Mouse (Mus musculus) midbrain, embryonic 11.5 days (tissue): ENCODE measurements around the gene Fndc1. TPM values are rescaled to one million over a fixed set of nuclear protein-coding genes. Genes with fewer than 3 reads are reported as not detected.
A peak's percentile ranks its signal among the peaks of the same experiment; 100 is the strongest.

Experiments used
- ATAC-seq: fragments of 200-750 bp; cut with Nextera tagmentation; 2 replicates; pipeline ENCODE4 v1.8.0; 2017; ENCODE audit warnings: moderate TSS enrichment, moderate library complexity; ENCODE audit not compliant: low FRiP score
- DNase-seq: peaks from one replicate; pipeline ENCODE4 v3.0.0; 2015; ENCODE audit warnings: low spot score; ENCODE audit errors: missing footprints
- H3K27ac ChIP-seq: fragments of 300-500 bp; sonication (generic); 2 replicates; pipeline ENCODE4 v1.5.1; 2014; ENCODE audit warnings: low read depth, low read length
- H3K27me3 ChIP-seq: fragments of 300-500 bp; sonication (generic); 2 replicates; pipeline ENCODE4 v1.6.1; 2014; ENCODE audit warnings: mild to moderate bottlenecking, low read length, moderate library complexity, mixed read lengths; ENCODE audit not compliant: control insufficient read depth, insufficient read depth
- H3K36me3 ChIP-seq: fragments of 300-500 bp; sonication (generic); 2 replicates; pipeline ENCODE4 v1.6.1; 2014; ENCODE audit warnings: mild to moderate bottlenecking, low read length, moderate library complexity, mixed read lengths; ENCODE audit not compliant: control insufficient read depth, insufficient read depth
- H3K4me1 ChIP-seq: fragments of 300-500 bp; sonication (generic); 2 replicates; pipeline ENCODE4 v1.6.1; 2014; ENCODE audit warnings: low read length; ENCODE audit not compliant: control insufficient read depth, insufficient read depth
- H3K4me2 ChIP-seq: fragments of 300-500 bp; sonication (generic); 2 replicates; pipeline ENCODE4 v1.6.1; 2014; ENCODE audit warnings: mild to moderate bottlenecking, moderate library complexity
- H3K4me3 ChIP-seq: fragments of 300-500 bp; sonication (generic); 2 replicates; pipeline ENCODE4 v1.5.1; 2014; ENCODE audit warnings: low read depth, low read length
- H3K9ac ChIP-seq: fragments of 300-500 bp; sonication (generic); 2 replicates; pipeline ENCODE4 v1.6.1; 2014; ENCODE audit warnings: low read length
- H3K9me3 ChIP-seq: fragments of 300-500 bp; sonication (generic); 2 replicates; pipeline ENCODE4 v1.6.1; 2016; ENCODE audit warnings: low read length; ENCODE audit not compliant: control insufficient read depth
- WGBS: fragments of 180-500 bp; shearing (Covaris S2); extraction: QIAGEN DNeasy Blood & Tissue Kit; methylation state at CpG from one replicate; pipeline ENCODE4 v1.1.7; 2014; 5-methylcytosine and 5-hydroxymethylcytosine counted together
- polyA plus RNA-seq: library from polyadenylated mRNA; unstranded; fragments of >200 nt; fragmentation: Nextera tagmentation; extraction: Ambion mirVana; gene quantifications from 2 replicates; pipeline ENCODE4 v1.2.1, GENCODE M21; 2014

Gene Fndc1
- polyA plus RNA-seq, 1 experiment from 2014 or later, result 0.37 TPM

DNA sequence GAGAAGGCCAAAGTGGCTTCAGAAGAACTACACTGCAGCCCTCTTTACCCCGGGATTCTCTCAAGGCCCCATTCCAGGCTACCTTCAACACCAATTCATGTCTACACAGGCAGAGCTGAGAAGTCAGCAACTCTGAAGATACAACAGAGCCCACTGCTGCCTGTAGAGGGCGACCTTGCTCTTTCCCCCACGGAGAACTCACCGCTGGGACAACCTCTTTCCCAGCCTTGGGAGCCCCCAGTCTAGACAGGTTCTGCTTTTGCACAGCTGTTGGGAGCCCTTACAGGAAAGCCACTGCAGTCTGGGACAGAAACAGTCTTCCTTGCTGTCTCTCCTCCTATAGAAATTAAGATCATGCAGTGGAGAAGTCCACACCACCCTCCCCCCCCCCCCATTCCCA is 41.5 kb upstream of the Fndc1 start:
- H3K9me3 ChIP-seq, result no peaks in the 10 kb centered on the region
- no peak overlapping the region for H3K9ac ChIP-seq
- no peaks in the 10 kb centered on the region for H3K36me3 ChIP-seq
- no peak overlapping the region for H3K4me2 ChIP-seq
- no peaks in the 10 kb centered on the region for H3K4me1 ChIP-seq
- H3K27me3 ChIP-seq, result no peaks in the 10 kb centered on the region
- peak; percentile 86 for DNase-seq
- ATAC-seq, result peak; percentile 33; the same call in 1 of the 2 replicates
- WGBS, result 13% methylated on average over 4 of the region's 4 CpGs
- H3K4me3 ChIP-seq, result no peak overlapping the region
- no peak overlapping the region for H3K27ac ChIP-seq

DNA sequence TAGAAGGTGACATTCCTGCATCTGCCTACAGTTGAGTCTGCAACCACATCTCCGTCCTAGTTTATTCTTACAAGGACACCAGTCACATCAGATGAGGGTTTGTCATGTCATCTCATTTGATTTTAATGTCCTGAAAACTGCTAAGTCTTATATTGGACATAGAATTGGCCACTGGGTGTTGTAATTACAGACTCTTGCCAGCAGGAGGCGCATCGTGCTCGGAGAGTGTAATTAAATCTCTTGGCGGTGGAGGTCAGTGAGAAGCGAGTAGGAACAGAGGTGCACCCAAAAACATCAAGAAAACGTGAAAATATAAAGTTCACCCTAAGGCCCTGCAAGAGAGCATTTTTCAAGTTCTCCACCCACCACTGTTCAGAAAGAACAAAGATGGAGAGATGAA is 37.6 kb upstream of the Fndc1 start:
- WGBS, result 14% methylated on average over 7 of the region's 7 CpGs
- Histone ChIP-seq H3K36me3 (no peaks in the 10 kb centered on the region), H3K27me3 (no peaks in the 10 kb centered on the region), H3K27ac (no peak overlapping the region), H3K9ac (no peak overlapping the region), H3K4me2 (no peak overlapping the region), H3K4me3 (no peak overlapping the region), H3K4me1 (no peaks in the 10 kb centered on the region), H3K9me3 (no peaks in the 10 kb centered on the region)
- ATAC-seq (no peak), DNase-seq (peak; percentile 87)

DNA sequence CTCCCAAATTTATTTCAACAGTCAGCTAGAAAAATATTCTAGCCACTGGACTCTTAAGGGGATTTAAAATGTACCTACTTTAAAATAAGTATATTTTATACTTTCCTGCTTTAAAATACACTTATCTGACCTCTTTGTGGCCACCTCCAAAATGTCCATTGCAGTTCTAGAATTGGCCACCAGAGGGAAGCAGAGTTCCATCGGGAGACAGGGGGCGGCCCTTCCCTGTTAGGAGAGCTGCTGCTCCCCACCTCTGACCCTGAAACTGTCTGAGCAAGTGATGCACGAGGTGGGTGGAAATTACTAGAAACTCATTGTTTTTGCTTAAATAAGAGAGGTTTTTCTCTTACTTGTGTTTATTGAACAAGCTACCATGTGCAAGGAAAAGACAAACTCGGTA is 36.6 kb upstream of the Fndc1 start:
- Histone ChIP-seq H3K27me3 (no peaks in the 10 kb centered on the region), H3K4me2 (no peak overlapping the region), H3K36me3 (no peaks in the 10 kb centered on the region), H3K4me3 (no peak overlapping the region), H3K9ac (no peak overlapping the region), H3K9me3 (no peaks in the 10 kb centered on the region), H3K27ac (no peak overlapping the region), H3K4me1 (no peaks in the 10 kb centered on the region)
- ATAC-seq (no peak), DNase-seq (peak; percentile 98)
- 24% methylated on average over 4 of the region's 4 CpGs for WGBS

DNA sequence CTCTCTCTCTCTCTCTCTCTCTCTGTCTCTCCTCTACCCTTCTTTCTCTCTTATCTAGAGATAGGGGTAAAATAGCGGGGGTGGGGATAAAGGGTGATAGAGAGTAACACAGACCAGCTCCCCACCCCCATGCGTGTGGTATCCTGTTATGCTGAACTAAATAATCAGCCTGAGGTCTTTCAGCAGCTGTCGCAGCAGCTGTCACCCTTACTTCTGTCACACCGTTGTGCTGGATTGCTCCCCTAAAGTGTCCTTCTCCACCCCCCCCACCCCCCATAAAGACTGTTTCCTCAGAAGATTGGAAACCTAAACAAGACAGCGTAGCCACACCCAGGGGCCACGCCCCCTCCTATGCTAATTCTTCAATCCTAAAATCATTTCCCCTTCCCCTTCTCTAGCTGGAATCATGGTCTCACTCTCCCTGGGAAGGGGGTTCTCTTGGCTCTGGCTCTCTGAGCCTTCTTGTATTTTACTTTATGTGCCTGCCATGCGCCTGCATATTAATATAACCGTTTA is 33.8 kb upstream of the Fndc1 start:
- Histone ChIP-seq H3K4me1 (no peaks in the 10 kb centered on the region), H3K9me3 (no peaks in the 10 kb centered on the region), H3K36me3 (no peaks in the 10 kb centered on the region), H3K27me3 (no peaks in the 10 kb centered on the region), H3K9ac (no peak overlapping the region), H3K4me3 (no peak overlapping the region), H3K27ac (no peak overlapping the region), H3K4me2 (no peak overlapping the region)
- ATAC-seq (no peak), DNase-seq (no peak)
- 71% methylated on average over 8 of the region's 8 CpGs for WGBS

DNA sequence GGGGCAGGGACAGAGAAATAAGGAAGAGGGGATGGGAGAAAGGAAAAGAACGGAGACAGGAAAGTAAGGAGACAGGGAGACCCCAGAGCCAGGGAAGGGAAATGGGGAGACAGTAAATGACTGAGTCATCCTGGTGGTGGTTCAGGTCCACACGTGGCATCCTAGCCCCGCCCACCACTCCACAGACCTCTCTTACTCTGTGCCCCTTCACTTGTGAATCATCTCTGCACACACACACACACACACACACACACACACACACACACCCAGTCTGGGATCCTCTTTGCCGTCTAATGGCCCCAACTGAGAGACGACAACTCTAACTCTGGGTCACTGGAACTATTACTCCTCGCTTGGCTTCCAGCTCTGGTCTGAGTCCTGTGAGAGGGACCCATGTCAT is 30.6 kb upstream of the Fndc1 start:
- no peaks in the 10 kb centered on the region for H3K9me3 ChIP-seq
- DNase-seq (no peak), ATAC-seq (no peak)
- no peak overlapping the region for H3K27ac ChIP-seq
- WGBS, result 93% methylated on average over 6 of the region's 6 CpGs
- H3K4me2 ChIP-seq, result no peak overlapping the region
- no peak overlapping the region for H3K9ac ChIP-seq
- H3K27me3 ChIP-seq, result no peaks in the 10 kb centered on the region
- no peaks in the 10 kb centered on the region for H3K36me3 ChIP-seq
- no peaks in the 10 kb centered on the region for H3K4me1 ChIP-seq
- no peak overlapping the region for H3K4me3 ChIP-seq

DNA sequence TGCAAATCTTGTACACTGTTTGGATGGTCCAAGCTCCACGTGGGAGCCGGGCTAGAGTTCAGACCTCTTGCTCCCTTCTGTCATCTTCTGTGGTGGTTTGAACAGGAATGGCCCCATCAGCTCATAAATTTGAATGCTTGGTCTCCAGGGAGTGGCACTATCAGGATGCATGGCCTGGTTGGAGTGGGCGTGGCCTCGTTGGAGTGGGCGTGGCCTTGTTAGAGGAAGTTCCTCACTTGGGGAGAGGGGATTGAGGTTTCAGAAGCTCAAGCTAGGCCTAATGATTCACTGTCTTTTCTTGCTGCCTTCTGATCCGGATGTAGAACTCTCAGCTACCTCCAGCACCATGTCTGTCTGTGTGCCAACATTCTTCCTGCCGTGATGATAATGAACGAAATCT is 28.7 kb upstream of the Fndc1 start:
- 85% methylated on average over 8 of the region's 8 CpGs for WGBS
- H3K9me3 ChIP-seq, result no peaks in the 10 kb centered on the region

DNA sequence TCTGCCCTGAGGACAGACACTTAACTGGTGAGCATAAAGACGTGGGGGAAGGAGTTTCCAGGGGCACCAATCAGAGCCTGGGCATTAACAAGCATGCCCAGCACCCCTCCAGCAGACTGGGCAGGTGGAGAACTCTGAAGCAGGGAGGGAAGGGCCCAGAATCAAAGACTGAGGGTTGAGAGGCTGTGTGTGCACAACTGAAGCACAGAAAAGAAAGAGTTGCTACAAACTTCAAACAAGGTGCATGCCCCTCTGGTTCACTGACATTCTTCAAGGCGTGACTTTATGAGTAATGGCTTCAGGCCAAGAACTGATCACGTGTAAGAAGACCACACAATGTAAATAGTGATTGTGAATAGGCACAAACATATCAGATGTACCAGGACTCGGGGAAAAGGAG is 24.9 kb upstream of the Fndc1 start:
- H3K4me3 ChIP-seq, result no peak overlapping the region
- H3K4me2 ChIP-seq, result no peak overlapping the region
- WGBS, result 72% methylated on average over 4 of the region's 4 CpGs
- no peaks in the 10 kb centered on the region for H3K27me3 ChIP-seq
- no peak overlapping the region for H3K27ac ChIP-seq
- ATAC-seq (no peak), DNase-seq (no peak)
- no peaks in the 10 kb centered on the region for H3K4me1 ChIP-seq
- H3K36me3 ChIP-seq, result no peaks in the 10 kb centered on the region
- no peak overlapping the region for H3K9ac ChIP-seq
- H3K9me3 ChIP-seq, result no peaks in the 10 kb centered on the region

More for the DNA sequence above, 28.7 kb upstream of the Fndc1 start:
- no peak overlapping the region for H3K4me2 ChIP-seq
- no peak overlapping the region for H3K4me3 ChIP-seq
- ATAC-seq (no peak), DNase-seq (no peak)
- H3K27ac ChIP-seq, result no peak overlapping the region
- no peaks in the 10 kb centered on the region for H3K36me3 ChIP-seq
- H3K27me3 ChIP-seq, result no peaks in the 10 kb centered on the region
- no peaks in the 10 kb centered on the region for H3K4me1 ChIP-seq
- H3K9ac ChIP-seq, result no peak overlapping the region

DNA sequence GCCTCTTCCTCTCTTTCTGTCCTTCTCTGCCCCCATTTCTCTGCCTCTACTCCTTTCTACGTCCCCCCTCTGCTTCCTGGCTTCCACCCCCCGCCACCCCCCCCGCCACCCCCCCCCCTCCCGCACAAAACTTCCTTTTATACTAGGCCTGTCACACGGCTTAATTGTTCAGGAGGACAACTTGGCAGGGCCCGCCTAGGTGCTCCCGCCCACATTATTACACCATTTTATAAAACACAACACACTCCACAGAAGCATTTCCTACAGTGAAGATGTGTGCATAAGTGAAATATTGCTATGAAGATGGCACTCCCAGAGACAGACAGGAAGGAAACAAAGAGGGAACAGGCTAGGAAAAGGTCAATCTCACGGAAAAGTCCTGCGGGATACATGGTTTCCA is 24.4 kb upstream of the Fndc1 start:
- no peaks in the 10 kb centered on the region for H3K4me1 ChIP-seq
- no peak for DNase-seq
- H3K27ac ChIP-seq, result no peak overlapping the region
- no peaks in the 10 kb centered on the region for H3K9me3 ChIP-seq
- H3K27me3 ChIP-seq, result no peaks in the 10 kb centered on the region
- H3K36me3 ChIP-seq, result no peaks in the 10 kb centered on the region
- 68% methylated on average over 9 of the region's 9 CpGs for WGBS
- no peak overlapping the region for H3K9ac ChIP-seq
- H3K4me2 ChIP-seq, result no peak overlapping the region
- ATAC-seq, result no peak
- no peak overlapping the region for H3K4me3 ChIP-seq

DNA sequence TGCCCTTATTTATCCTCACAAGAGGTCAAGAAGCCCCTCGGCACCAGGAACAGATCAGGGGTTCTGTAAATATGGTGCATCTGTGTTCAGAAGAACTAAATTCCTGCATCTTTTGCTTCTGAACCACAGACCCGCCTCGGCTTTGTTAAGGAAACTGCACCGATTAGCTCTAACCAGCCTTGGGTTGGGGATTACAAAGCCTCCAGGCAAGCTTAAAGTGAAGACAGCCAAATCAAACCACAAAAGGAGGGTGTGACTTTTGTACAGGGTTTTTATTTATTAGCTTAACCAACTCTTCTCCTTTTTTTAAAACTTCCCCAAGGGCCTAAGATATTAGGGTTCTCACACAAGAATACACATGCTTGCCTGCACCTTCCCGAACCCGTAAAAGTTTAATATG is 23.1 kb upstream of the Fndc1 start:
- H3K4me3 ChIP-seq, result no peak overlapping the region
- H3K9ac ChIP-seq, result no peak overlapping the region
- no peak overlapping the region for H3K27ac ChIP-seq
- ATAC-seq, result no peak
- no peaks in the 10 kb centered on the region for H3K36me3 ChIP-seq
- no peaks in the 10 kb centered on the region for H3K27me3 ChIP-seq
- DNase-seq, result no peak
- WGBS, result 70% methylated on average over 6 of the region's 6 CpGs
- no peak overlapping the region for H3K4me2 ChIP-seq
- no peaks in the 10 kb centered on the region for H3K4me1 ChIP-seq
- no peaks in the 10 kb centered on the region for H3K9me3 ChIP-seq
